In genomic region chr11:75139122-75139963, GRCm38 (mm10) we compare ENCODE assay signal across 8 mouse cellular contexts. TPM values are rescaled to one million over a fixed set of nuclear protein-coding genes. Genes with fewer than 3 reads are reported as not detected.
A peak's percentile ranks its signal among the peaks of the same experiment; 100 is the strongest.
DNase-seq lines count a peak whose midpoint lies in the region; ATAC-seq and TF ChIP-seq lines count a peak whose summit lies in the region.

No protein-coding gene starts in this region.

- ATAC-seq in hindbrain, postnatal 0 days = 0 out of 2 replicates have a peak, but pooled peaks have one; percentile 35
- no peak for ATAC-seq in liver, embryonic 15.5 days (ENCODE audit: insufficient read depth)
- ATAC-seq in erythroid progenitor cell, adult 5-6 weeks (replicated peaks; ENCODE audit: low FRiP score, poor library complexity, severe bottlenecking) = no peak

- H3K4me3 ChIP-seq in spleen, adult 2 months (ENCODE audit: extremely low read depth, insufficient read depth, insufficient read length) = no peak overlapping the region
- no peak overlapping the region for H3K4me3 ChIP-seq in hindbrain, postnatal 0 days (ENCODE audit: low read length)
- no peak overlapping the region for H3K4me3 ChIP-seq in liver, embryonic 15.5 days (replicated peaks)
- H3K4me3 ChIP-seq in testis, adult 2 months (ENCODE audit: control insufficient read depth, low read depth, low read length) = no peak overlapping the region

- H3K4me1 ChIP-seq in spleen, adult 2 months (ENCODE audit: control insufficient read depth, insufficient read depth, insufficient read length) = peaks cover 10% of the 10 kb centered on the region; the same call in 1 of the 2 replicates
- H3K4me1 ChIP-seq in hindbrain, postnatal 0 days (ENCODE audit: insufficient read depth, low read length) = no peaks in the 10 kb centered on the region; the same call in 1 of the 2 replicates
- peaks cover 50% of the 10 kb centered on the region for H3K4me1 ChIP-seq in liver, embryonic 15.5 days (replicated peaks)
- peaks cover 7% of the 10 kb centered on the region for H3K4me1 ChIP-seq in testis, adult 2 months (ENCODE audit: control insufficient read depth, insufficient read depth, low read length)

- no peak overlapping the region for H3K4me2 ChIP-seq in hindbrain, postnatal 0 days (ENCODE audit: low read depth, low read length)
- H3K4me2 ChIP-seq in liver, embryonic 15.5 days = no peak overlapping the region

- DNase-seq in spleen, adult 2 months (ENCODE audit: low read depth in 1 of 2, low spot score in 2 of 2) = no peak
- DNase-seq in spleen, postnatal 4 days (ENCODE audit: low spot score in 2 of 2) = no peak
- peak; percentile 83 for DNase-seq in gastrocnemius, postnatal 25 days
- no peak for DNase-seq in hindbrain, postnatal 0 days (ENCODE audit: low spot score)
- DNase-seq in thymus, postnatal 0 days (ENCODE audit: low spot score) = no peak

- peaks cover 7% of the 10 kb centered on the region; the same call in 1 of the 2 replicates for H3K36me3 ChIP-seq in spleen, adult 2 months (ENCODE audit: control insufficient read depth, insufficient read depth, low read length)
- peaks cover 19% of the 10 kb centered on the region for H3K36me3 ChIP-seq in hindbrain, postnatal 0 days (ENCODE audit: insufficient read depth, low read length)
- H3K36me3 ChIP-seq in liver, embryonic 15.5 days (replicated peaks) = peaks cover 13% of the 10 kb centered on the region
- H3K36me3 ChIP-seq in testis, adult 2 months (ENCODE audit: control insufficient read depth, insufficient read depth, low read length) = peaks cover 3% of the 10 kb centered on the region; the same call in 1 of the 2 replicates

- no peak for TF ChIP-seq CTCF in spleen, adult 2 months (IDR thresholded peaks at IDR 0.05; ENCODE audit: extremely low read depth, insufficient read depth, insufficient read length, insufficient replicate concordance)
- TF ChIP-seq CTCF in hindbrain, postnatal 0 days (IDR thresholded peaks at IDR 0.05; ENCODE audit: low read depth) = no peak
- TF ChIP-seq CTCF in testis, adult 2 months (IDR thresholded peaks at IDR 0.05; ENCODE audit: control insufficient read depth, insufficient read depth, insufficient replicate concordance, low read depth, low read length) = no peak

- TF ChIP-seq POLR2A in spleen, adult 2 months (IDR thresholded peaks at IDR 0.05; ENCODE audit: low read depth, low read length) = no peak
- no peak for TF ChIP-seq POLR2A in testis, adult 2 months (IDR thresholded peaks at IDR 0.05; ENCODE audit: control insufficient read depth, low read depth, low read length)

- peak overlapping the region; percentile 45 for H3K27ac ChIP-seq in spleen, adult 2 months (ENCODE audit: insufficient read depth, low read length)
- H3K27ac ChIP-seq in hindbrain, postnatal 0 days = peak overlapping the region; percentile 45; the same call in 1 of the 2 replicates
- peak overlapping the region; percentile 24; the same call in 1 of the 2 replicates for H3K27ac ChIP-seq in liver, embryonic 15.5 days (replicated peaks)
- H3K27ac ChIP-seq in testis, adult 2 months (ENCODE audit: control insufficient read depth, insufficient read depth, low read depth, low read length) = peak overlapping the region; percentile 76

- H3K9me3 ChIP-seq in hindbrain, postnatal 0 days (ENCODE audit: low read length) = no peaks in the 10 kb centered on the region
- H3K9me3 ChIP-seq in liver, embryonic 15.5 days (replicated peaks) = no peaks in the 10 kb centered on the region

- H3K9ac ChIP-seq in hindbrain, postnatal 0 days (replicated peaks; ENCODE audit: low read length) = no peak overlapping the region
- no peak overlapping the region for H3K9ac ChIP-seq in liver, embryonic 15.5 days

- no peaks in the 10 kb centered on the region for H3K27me3 ChIP-seq in spleen, adult 2 months (ENCODE audit: control insufficient read depth, insufficient read depth, low read length)
- H3K27me3 ChIP-seq in hindbrain, postnatal 0 days (ENCODE audit: insufficient read depth, low read length) = no peaks in the 10 kb centered on the region
- H3K27me3 ChIP-seq in liver, embryonic 15.5 days = no peaks in the 10 kb centered on the region
- H3K27me3 ChIP-seq in testis, adult 2 months (ENCODE audit: control insufficient read depth, insufficient read depth, low read length) = no peaks in the 10 kb centered on the region

- WGBS in spleen, adult 2 months = 64% methylated on average over 11 of the region's 11 CpGs
- 53% methylated on average over 11 of the region's 11 CpGs for WGBS in hindbrain, postnatal 0 days
- 39% methylated on average over 11 of the region's 11 CpGs for WGBS in liver, embryonic 15.5 days (ENCODE audit: insufficient replicate concordance)

RNA-seq across cellular contexts. Expression of gene Hic1, which starts 30.0 kb away (rescaled TPM):
- polyA plus RNA-seq in spleen, adult 2 months (2012; rRNA removed) = 9.2 and 13.2 TPM in 2 replicates
- 1 to 10 TPM; 5.7 to 5.9 TPM for total RNA-seq in gastrocnemius, postnatal 25 days (2021)
- total RNA-seq in hindbrain, postnatal 0 days (2014; rRNA removed) = 8.5 and 12.9 TPM in 2 replicates
- 1.7 TPM in 2 replicates for polyA plus RNA-seq in hindbrain, postnatal 0 days (2015; fragmentation: Nextera tagmentation; extraction: Ambion mirVana)
- 1.3 and 1.5 TPM in 2 replicates for polyA plus RNA-seq in liver, embryonic 15.5 days (2015; fragmentation: Nextera tagmentation; extraction: Ambion mirVana)
- 1.3 and 1.7 TPM in 2 replicates for polyA plus RNA-seq in testis, adult 2 months (2012; rRNA removed)
- polyA plus RNA-seq in thymus, postnatal 0 days (2015; fragmentation: Nextera tagmentation; extraction: Ambion mirVana) = 8.3 and 11.0 TPM in 2 replicates
- not detected in 2 replicates for total RNA-seq in erythroid progenitor cell, adult 5-6 weeks (2015; ENCODE audit: low replicate concordance)
- total RNA-seq in erythroid progenitor cell, adult 5-6 weeks (2017; ENCODE audit: low replicate concordance) = not detected in 2 replicates

RNA-seq across cellular contexts. Expression of gene Ovca2, which starts 39.3 kb away (rescaled TPM):
- 17.2 and 18.4 TPM in 2 replicates for polyA plus RNA-seq in spleen, adult 2 months (2012; rRNA removed)
- 1 to 10 TPM; 2.8 to 3.3 TPM for total RNA-seq in gastrocnemius, postnatal 25 days (2021)
- 11.0 and 17.6 TPM in 2 replicates for total RNA-seq in hindbrain, postnatal 0 days (2014; rRNA removed)
- 11.7 and 15.7 TPM in 2 replicates for polyA plus RNA-seq in hindbrain, postnatal 0 days (2015; fragmentation: Nextera tagmentation; extraction: Ambion mirVana)
- polyA plus RNA-seq in liver, embryonic 15.5 days (2015; fragmentation: Nextera tagmentation; extraction: Ambion mirVana) = 9.2 and 10.2 TPM in 2 replicates
- 9.1 and 10.2 TPM in 2 replicates for polyA plus RNA-seq in testis, adult 2 months (2012; rRNA removed)
- polyA plus RNA-seq in thymus, postnatal 0 days (2015; fragmentation: Nextera tagmentation; extraction: Ambion mirVana) = 34.2 and 37.7 TPM in 2 replicates
- 4.2 and 15.1 TPM in 2 replicates for total RNA-seq in erythroid progenitor cell, adult 5-6 weeks (2015; ENCODE audit: low replicate concordance)
- 1.9 and 4.2 TPM in 2 replicates for total RNA-seq in erythroid progenitor cell, adult 5-6 weeks (2017; ENCODE audit: low replicate concordance)

RNA-seq across cellular contexts. Expression of gene Dph1, which starts 51.7 kb away (rescaled TPM):
- polyA plus RNA-seq in spleen, adult 2 months (2012; rRNA removed) = 29.2 and 33.3 TPM in 2 replicates
- 1 to 10 TPM; 5.6 to 5.8 TPM for total RNA-seq in gastrocnemius, postnatal 25 days (2021)
- 31.3 and 39.2 TPM in 2 replicates for total RNA-seq in hindbrain, postnatal 0 days (2014; rRNA removed)
- polyA plus RNA-seq in hindbrain, postnatal 0 days (2015; fragmentation: Nextera tagmentation; extraction: Ambion mirVana) = 13.5 and 13.6 TPM in 2 replicates
- polyA plus RNA-seq in liver, embryonic 15.5 days (2015; fragmentation: Nextera tagmentation; extraction: Ambion mirVana) = 10.9 and 11.6 TPM in 2 replicates
- polyA plus RNA-seq in testis, adult 2 months (2012; rRNA removed) = 12.8 and 16.6 TPM in 2 replicates
- polyA plus RNA-seq in thymus, postnatal 0 days (2015; fragmentation: Nextera tagmentation; extraction: Ambion mirVana) = 14.0 and 14.1 TPM in 2 replicates
- total RNA-seq in erythroid progenitor cell, adult 5-6 weeks (2015; ENCODE audit: low replicate concordance) = not detected in 2 replicates
- 1.1 and 6.3 TPM in 2 replicates for total RNA-seq in erythroid progenitor cell, adult 5-6 weeks (2017; ENCODE audit: low replicate concordance)

RNA-seq across cellular contexts. Expression of gene Rtn4rl1, which starts 54.2 kb away (rescaled TPM):
- polyA plus RNA-seq in spleen, adult 2 months (2012; rRNA removed) = 11.1 and 12.7 TPM in 2 replicates
- 1 to 10 TPM in 1 of 2 experiments, under 1 TPM in 1; 1.00 to 1.7 TPM for total RNA-seq in gastrocnemius, postnatal 25 days (2021)
- 13.0 and 13.4 TPM in 2 replicates for total RNA-seq in hindbrain, postnatal 0 days (2014; rRNA removed)
- polyA plus RNA-seq in hindbrain, postnatal 0 days (2015; fragmentation: Nextera tagmentation; extraction: Ambion mirVana) = 9.9 and 10.7 TPM in 2 replicates
- polyA plus RNA-seq in liver, embryonic 15.5 days (2015; fragmentation: Nextera tagmentation; extraction: Ambion mirVana) = 0.74 and 0.88 TPM in 2 replicates
- 3.1 and 3.3 TPM in 2 replicates for polyA plus RNA-seq in testis, adult 2 months (2012; rRNA removed)
- polyA plus RNA-seq in thymus, postnatal 0 days (2015; fragmentation: Nextera tagmentation; extraction: Ambion mirVana) = 7.8 and 8.1 TPM in 2 replicates
- 0.42 and 1.1 TPM in 2 replicates for total RNA-seq in erythroid progenitor cell, adult 5-6 weeks (2015; ENCODE audit: low replicate concordance)
- not detected in 2 replicates for total RNA-seq in erythroid progenitor cell, adult 5-6 weeks (2017; ENCODE audit: low replicate concordance)

Comparison
In these comparisons a context has a peak if more than half of its experiments do, and no peak if none do; other contexts are left out.
1. H3K27ac ChIP-seq: peak in every context shown above with its lines; median percentile 76 in testis, adult 2 months; 45 in spleen, adult 2 months; 45 in hindbrain, postnatal 0 days; 24 in liver, embryonic 15.5 days.